Mouse (Mus musculus) bone marrow, adult 2 months (tissue): Measurements from ENCODE around the gene Gm17581.

Source experiments
- CTCF ChIP-seq: fragments of 200-500 bp; IDR thresholded peaks from 2 replicates; pipeline ENCODE4 v1.5.1; 2011; ENCODE audit warnings: low read length, control low read depth; ENCODE audit not compliant: control insufficient read depth, insufficient read depth
- POLR2A ChIP-seq: fragments of 200-500 bp; IDR thresholded peaks from 2 replicates; pipeline ENCODE4 v1.6.1; 2011; ENCODE audit warnings: low read depth, mild to moderate bottlenecking, control low read depth, low read length, borderline replicate concordance; ENCODE audit not compliant: control insufficient read depth

- no peak for TF ChIP-seq POLR2A
- no peak for TF ChIP-seq CTCF
These were observed 25.1 kb downstream of the Gm17581 start for GRCm38 (mm10) chr2:155710557-155710956.
